Mouse (Mus musculus): Measurements from ENCODE around the gene Psma6. TPM values are rescaled to one million over a fixed set of nuclear protein-coding genes. Genes with fewer than 3 reads are reported as not detected.

Gene Psma6
- polyA plus RNA-seq, 1 experiment = 166 TPM

- DNase-seq (ENCODE audit: low spot score) = peak; percentile 52
Measured at GRCm38 (mm10) chr12:55463992-55464845, 80.2 kb downstream of the Psma6 start.

GRCm38 (mm10) chr12:55464846-55465361, 80.9 kb downstream of the Psma6 start:
- no peak for DNase-seq (ENCODE audit: low spot score)

DNA sequence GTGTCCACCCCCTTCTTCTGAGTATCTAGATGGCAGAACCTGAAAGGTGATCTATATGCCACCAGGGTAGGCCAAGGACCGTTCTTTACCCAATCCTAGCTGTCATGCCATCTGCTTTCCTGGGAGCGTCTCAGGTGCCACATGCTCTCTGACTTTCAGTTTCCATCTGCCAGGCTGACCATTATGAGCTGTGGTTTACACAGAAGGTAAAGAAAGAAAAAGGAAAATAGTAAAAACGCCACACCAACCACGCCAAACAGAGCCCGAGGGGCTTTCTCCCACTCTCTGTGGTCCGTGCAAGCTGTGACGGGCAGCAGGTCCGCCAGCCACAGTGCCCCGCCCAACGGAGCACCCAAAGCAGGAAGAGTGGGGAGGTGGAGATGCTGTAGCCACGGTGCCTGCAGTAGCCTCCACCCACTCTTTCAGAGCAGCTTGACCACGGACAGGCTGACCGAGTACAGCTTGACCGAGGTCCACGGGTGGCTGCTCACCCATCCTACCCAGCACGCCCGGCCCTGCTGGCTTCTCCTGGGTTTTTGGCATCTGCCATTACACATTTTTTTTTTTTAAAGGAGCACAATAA, 81.5 kb downstream of the Psma6 start:
- no peak for DNase-seq (ENCODE audit: low spot score)

GRCm38 (mm10) chr12:55466088-55466701, 82.2 kb downstream of the Psma6 start:
- DNase-seq (ENCODE audit: low spot score) = no peak

GRCm38 (mm10) chr12:55466816-55467215, 82.8 kb downstream of the Psma6 start:
- DNase-seq (ENCODE audit: low spot score) = no peak

- no peak for DNase-seq (ENCODE audit: low spot score)
Measured at GRCm38 (mm10) chr12:55467331-55468180, 83.5 kb downstream of the Psma6 start.

Other genes with a start within 250 kb of the Psma6 start
- 30.0 and 32.3 TPM in 2 replicates for gene Srp54b, start 229.1 kb upstream of the Psma6 start, polyA plus RNA-seq (2012; rRNA removed)
- not detected in 2 replicates for gene 1700047I17Rik2, start 184.6 kb upstream of the Psma6 start, polyA plus RNA-seq (2012; rRNA removed)
- gene Srp54c, start 154.1 kb upstream of the Psma6 start, polyA plus RNA-seq (2012; rRNA removed) = 51.7 and 52.6 TPM in 2 replicates
- 12.3 and 12.9 TPM in 2 replicates for gene 1110008L16Rik, start 84.6 kb upstream of the Psma6 start, polyA plus RNA-seq (2012; rRNA removed)
- 8.9 and 9.0 TPM in 2 replicates for gene Ppp2r3c, start 81.2 kb upstream of the Psma6 start, polyA plus RNA-seq (2012; rRNA removed)
- gene Nfkbia, start 108.4 kb downstream of the Psma6 start, polyA plus RNA-seq (2012; rRNA removed) = 69.7 and 83.8 TPM in 2 replicates
- not detected in 2 replicates for gene Aldoart2, start 181.0 kb downstream of the Psma6 start, polyA plus RNA-seq (2012; rRNA removed)
- not detected in 2 replicates for gene Insm2, start 215.2 kb downstream of the Psma6 start, polyA plus RNA-seq (2012; rRNA removed)

All from urinary bladder, adult 2 months (tissue).